Mouse (Mus musculus) hindbrain, embryonic 10.5 days (tissue): ENCODE results near the gene Zbtb17. TPM values are rescaled to one million over a fixed set of nuclear protein-coding genes. Genes with fewer than 3 reads are reported as not detected.
A peak's percentile ranks its signal among the peaks of the same experiment; 100 is the strongest.

Experiments
- DNase-seq: peaks from one replicate; pipeline ENCODE4 v3.0.0-alpha.2; 2017; ENCODE audit warnings: low spot score
- H3K27ac ChIP-seq: fragments of 300-500 bp; sonication (generic); 2 replicates; pipeline ENCODE4 v1.5.1; 2016; ENCODE audit warnings: mild to moderate bottlenecking, moderate library complexity
- H3K27me3 ChIP-seq: fragments of 300-500 bp; sonication (generic); 2 replicates; pipeline ENCODE4 v1.6.1; 2016; ENCODE audit warnings: mild to moderate bottlenecking; ENCODE audit not compliant: poor library complexity, insufficient read depth, severe bottlenecking
- H3K36me3 ChIP-seq: fragments of 300-500 bp; sonication (generic); 2 replicates; pipeline ENCODE4 v1.6.1; 2016; ENCODE audit warnings: mild to moderate bottlenecking, moderate library complexity
- H3K4me1 ChIP-seq: fragments of 300-500 bp; sonication (generic); replicated peaks from 2 replicates; pipeline ENCODE4 v1.6.1; 2016; ENCODE audit warnings: mild to moderate bottlenecking
- H3K4me3 ChIP-seq: fragments of 300-500 bp; sonication (generic); 2 replicates; pipeline ENCODE4 v1.5.1; 2016; ENCODE audit warnings: mild to moderate bottlenecking, moderate library complexity
- H3K9me3 ChIP-seq: fragments of 300-500 bp; sonication (generic); 2 replicates; pipeline ENCODE4 v1.6.1; 2016; ENCODE audit warnings: mild to moderate bottlenecking, moderate library complexity
- WGBS: fragments of 180-500 bp; shearing (Covaris S2); methylation state at CpG from one replicate; pipeline ENCODE4 v1.1.7; 2016; 5-methylcytosine and 5-hydroxymethylcytosine counted together
- polyA plus RNA-seq: library from polyadenylated mRNA; unstranded; fragments of >200 nt; fragmentation: Nextera tagmentation; extraction: Ambion mirVana; gene quantifications from 2 replicates; pipeline ENCODE4 v1.2.1, GENCODE M21; 2016

Zbtb17 gene
- polyA plus RNA-seq, 1 experiment from 2014 or later, result 60.8 TPM

- peaks cover 36% of the 10 kb centered on the region for H3K27me3 ChIP-seq
- WGBS, result 47% methylated on average over 9 of the region's 9 CpGs
- H3K27ac ChIP-seq, result no peak overlapping the region
- H3K4me1 ChIP-seq, result peaks cover 20% of the 10 kb centered on the region
- peak; percentile 34 for DNase-seq
- H3K4me3 ChIP-seq, result no peak overlapping the region
- H3K36me3 ChIP-seq, result no peaks in the 10 kb centered on the region
- no peaks in the 10 kb centered on the region for H3K9me3 ChIP-seq
Measured at GRCm38 (mm10) chr4:141429847-141430246, 14.6 kb upstream of the Zbtb17 start.

DNA sequence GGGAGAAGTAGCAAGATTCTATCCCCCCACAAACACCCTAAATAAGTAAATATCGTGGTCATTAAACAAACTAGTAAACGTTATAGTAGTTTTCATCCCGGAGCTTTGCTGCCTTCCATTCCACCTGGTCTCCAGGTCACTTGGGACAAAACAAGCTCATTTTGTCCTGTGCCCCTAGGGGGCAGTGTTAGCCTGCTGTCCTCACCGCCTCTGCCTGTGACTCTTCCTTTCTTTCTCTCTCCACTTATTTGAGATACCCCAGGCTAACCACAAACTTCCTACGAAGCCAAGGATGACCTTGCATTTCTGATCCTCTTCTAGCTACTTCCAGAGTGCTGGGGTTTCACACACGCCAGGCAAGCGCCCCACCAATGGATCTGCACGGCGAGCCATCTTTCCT, 13.5 kb upstream of the Zbtb17 start:
- WGBS, result 42% methylated on average over 9 of the region's 9 CpGs
- no peak overlapping the region for H3K27ac ChIP-seq
- peak; percentile 64 for DNase-seq
- H3K4me1 ChIP-seq, result peaks cover 9% of the 10 kb centered on the region
- no peak overlapping the region for H3K4me3 ChIP-seq
- H3K27me3 ChIP-seq, result peaks cover 25% of the 10 kb centered on the region
- H3K9me3 ChIP-seq, result no peaks in the 10 kb centered on the region
- H3K36me3 ChIP-seq, result no peaks in the 10 kb centered on the region

GRCm38 (mm10) chr4:141432666-141433065, 11.8 kb upstream of the Zbtb17 start:
- H3K36me3 ChIP-seq, result no peaks in the 10 kb centered on the region
- H3K4me1 ChIP-seq, result no peaks in the 10 kb centered on the region

GRCm38 (mm10) chr4:141433191-141433590, 11.3 kb upstream of the Zbtb17 start:
- H3K27ac ChIP-seq, result no peak overlapping the region
- DNase-seq, result no peak
- no peaks in the 10 kb centered on the region for H3K9me3 ChIP-seq
- 85% methylated on average over 18 of the region's 18 CpGs for WGBS
- H3K27me3 ChIP-seq, result peaks cover 7% of the 10 kb centered on the region; the same call in 1 of the 2 replicates
- H3K36me3 ChIP-seq, result no peaks in the 10 kb centered on the region
- no peaks in the 10 kb centered on the region for H3K4me1 ChIP-seq
- H3K4me3 ChIP-seq, result no peak overlapping the region

More at GRCm38 (mm10) chr4:141432666-141433065, 11.8 kb upstream of the Zbtb17 start:
- Histone ChIP-seq H3K9me3 (no peaks in the 10 kb centered on the region), H3K27ac (no peak overlapping the region), H3K27me3 (peaks cover 8% of the 10 kb centered on the region; the same call in 1 of the 2 replicates), H3K4me3 (no peak overlapping the region)
- no peak for DNase-seq
- WGBS, result 67% methylated on average over 14 of the region's 14 CpGs

DNA sequence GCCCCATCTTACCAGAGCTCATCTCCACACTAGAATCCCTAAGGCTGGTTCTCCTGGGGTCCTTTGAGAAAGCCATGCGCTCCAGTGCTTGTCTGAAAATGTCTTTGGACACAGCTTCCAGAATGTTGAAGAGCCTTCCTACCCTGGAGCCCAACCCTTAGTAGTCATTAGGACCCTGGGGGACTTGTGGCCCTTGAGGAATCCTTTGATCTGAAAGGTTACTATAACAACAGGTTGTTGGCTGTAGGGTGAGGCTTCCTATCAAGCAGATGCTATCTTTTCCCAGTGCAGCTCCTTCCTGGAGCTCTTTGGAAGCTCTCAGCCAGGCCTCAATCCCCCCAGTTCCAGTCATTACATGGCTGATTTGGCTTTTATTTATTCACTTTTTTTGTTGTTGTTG, 8.5 kb upstream of the Zbtb17 start, which contains the start of gene Srarp:
Gene Srarp, minus strand, starts transcription at position 132 of the 400 bp plus-strand sequence.
- H3K27ac ChIP-seq, result no peak within 1 kb of the TSS
- no peaks in the 10 kb centered on the region for H3K4me1 ChIP-seq
- H3K36me3 ChIP-seq, result no peaks in the 10 kb centered on the region
- H3K9me3 ChIP-seq, result no peaks in the 10 kb centered on the region
- no peak for DNase-seq
- H3K4me3 ChIP-seq, result no peak within 1 kb of the TSS
- peaks cover 7% of the 10 kb centered on the region; the same call in 1 of the 2 replicates for H3K27me3 ChIP-seq
- 77% methylated on average over 1 of the region's 1 CpGs for WGBS

- Histone ChIP-seq H3K9me3 (no peaks in the 10 kb centered on the region), H3K27ac (no peak overlapping the region), H3K4me1 (peaks cover 7% of the 10 kb centered on the region; the same call in 1 of the 2 replicates), H3K4me3 (no peak overlapping the region), H3K27me3 (no peaks in the 10 kb centered on the region; the same call in 1 of the 2 replicates), H3K36me3 (no peaks in the 10 kb centered on the region)
- 86% methylated on average over 12 of the region's 12 CpGs for WGBS
- DNase-seq, result no peak
Measured at GRCm38 (mm10) chr4:141439083-141439803, 5.2 kb upstream of the Zbtb17 start.

- DNase-seq, result no peak
- Histone ChIP-seq H3K36me3 (no peaks in the 10 kb centered on the region), H3K27ac (no peak overlapping the region), H3K4me3 (no peak overlapping the region), H3K9me3 (no peaks in the 10 kb centered on the region), H3K4me1 (peaks cover 23% of the 10 kb centered on the region), H3K27me3 (no peaks in the 10 kb centered on the region; the same call in 1 of the 2 replicates)
Measured at GRCm38 (mm10) chr4:141440877-141441276, 3.6 kb upstream of the Zbtb17 start.

DNA sequence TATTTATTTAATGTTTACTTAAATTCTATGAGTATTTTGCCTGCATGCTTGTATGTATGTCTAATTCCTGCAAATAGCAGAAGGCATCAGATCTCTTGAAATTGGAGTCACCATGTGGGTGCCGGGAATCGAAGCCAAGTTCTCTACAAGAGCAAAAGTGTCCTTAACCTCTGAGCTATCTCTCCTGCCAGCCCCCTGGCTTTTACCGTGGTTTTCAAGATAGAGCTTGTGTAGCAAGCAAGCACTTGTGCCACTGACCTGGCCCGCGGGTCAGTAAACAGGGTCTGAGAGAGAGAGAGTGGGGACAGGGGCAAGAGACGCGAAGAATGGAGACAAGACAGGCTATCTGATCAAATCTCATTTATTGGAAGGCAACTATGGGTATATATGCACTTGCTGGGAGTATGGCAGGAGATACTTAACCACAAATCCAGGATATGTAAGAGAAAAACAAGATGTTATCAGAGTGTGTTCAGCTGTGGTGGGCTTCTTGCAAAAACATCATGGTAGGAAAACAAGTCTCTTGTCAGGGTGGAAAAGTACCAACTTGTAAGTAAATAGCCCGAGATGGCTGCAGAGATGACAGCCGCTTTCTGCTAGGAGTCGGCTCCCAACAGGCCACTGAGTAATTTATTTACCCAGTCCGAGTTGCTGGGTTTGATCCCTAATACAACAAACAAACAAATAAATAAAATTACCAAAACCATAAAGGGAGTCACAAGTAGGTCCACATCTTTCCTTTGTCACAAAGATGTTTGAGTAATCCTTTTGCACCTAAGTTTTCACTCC, 619 bp upstream of the Zbtb17 start:
- no peaks in the 10 kb centered on the region; the same call in 1 of the 2 replicates for H3K27me3 ChIP-seq
- peak overlapping the region; percentile 98 for H3K4me3 ChIP-seq
- H3K4me1 ChIP-seq, result peaks cover 30% of the 10 kb centered on the region
- DNase-seq, result no peak
- peak overlapping the region; percentile 99 for H3K27ac ChIP-seq
- 56% methylated on average over 11 of the region's 11 CpGs for WGBS
- no peaks in the 10 kb centered on the region for H3K9me3 ChIP-seq
- H3K36me3 ChIP-seq, result peaks cover 26% of the 10 kb centered on the region

DNA sequence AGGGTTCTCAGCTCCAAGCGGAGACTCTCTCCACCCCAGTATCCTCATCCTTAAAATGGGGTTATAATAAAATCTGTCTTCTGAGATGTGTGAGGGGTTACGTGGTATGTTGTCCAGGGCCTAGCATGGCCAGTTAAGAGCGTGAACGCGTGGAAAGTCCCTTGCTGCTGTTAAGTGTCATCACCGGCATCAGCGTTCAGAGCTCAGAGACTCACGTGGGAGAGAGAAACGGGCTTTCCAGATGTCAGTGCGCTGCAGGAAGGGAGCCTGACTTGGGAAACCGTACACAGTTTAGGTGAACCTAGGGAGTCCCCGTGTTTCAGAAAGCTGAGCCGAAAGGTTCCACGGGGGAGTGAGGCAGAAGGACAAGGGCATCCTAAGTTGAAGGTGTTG, 870 bp downstream of the Zbtb17 start:
- Histone ChIP-seq H3K36me3 (peaks cover 40% of the 10 kb centered on the region), H3K27me3 (no peaks in the 10 kb centered on the region; the same call in 1 of the 2 replicates), H3K4me3 (peak overlapping the region; percentile 98), H3K9me3 (no peaks in the 10 kb centered on the region), H3K27ac (peak overlapping the region; percentile 99), H3K4me1 (peaks cover 30% of the 10 kb centered on the region)
- 19% methylated on average over 14 of the region's 14 CpGs for WGBS
- no peak for DNase-seq

GRCm38 (mm10) chr4:141446211-141446610, 1.8 kb downstream of the Zbtb17 start:
- no peak overlapping the region for H3K27ac ChIP-seq
- no peaks in the 10 kb centered on the region for H3K9me3 ChIP-seq
- WGBS, result 79% methylated on average over 7 of the region's 7 CpGs
- DNase-seq, result no peak
- no peaks in the 10 kb centered on the region; the same call in 1 of the 2 replicates for H3K27me3 ChIP-seq
- peaks cover 30% of the 10 kb centered on the region for H3K4me1 ChIP-seq
- peaks cover 49% of the 10 kb centered on the region for H3K36me3 ChIP-seq
- peak overlapping the region; percentile 98; the same call in 1 of the 2 replicates for H3K4me3 ChIP-seq

GRCm38 (mm10) chr4:141451251-141451650, 6.8 kb downstream of the Zbtb17 start:
- peaks cover 96% of the 10 kb centered on the region for H3K36me3 ChIP-seq

GRCm38 (mm10) chr4:141451916-141452450, 7.5 kb downstream of the Zbtb17 start:
- WGBS, result 93% methylated on average over 9 of the region's 9 CpGs
- Histone ChIP-seq H3K27ac (no peak overlapping the region), H3K36me3 (peaks cover 94% of the 10 kb centered on the region), H3K27me3 (no peaks in the 10 kb centered on the region), H3K9me3 (no peaks in the 10 kb centered on the region), H3K4me1 (peaks cover 9% of the 10 kb centered on the region), H3K4me3 (no peak overlapping the region)
- DNase-seq, result no peak

More at GRCm38 (mm10) chr4:141451251-141451650, 6.8 kb downstream of the Zbtb17 start:
- no peak for DNase-seq
- Histone ChIP-seq H3K4me3 (no peak overlapping the region), H3K27ac (no peak overlapping the region), H3K4me1 (peaks cover 13% of the 10 kb centered on the region), H3K27me3 (no peaks in the 10 kb centered on the region), H3K9me3 (no peaks in the 10 kb centered on the region)
- WGBS, result 93% methylated on average over 2 of the region's 2 CpGs
